Mouse (Mus musculus) thymus, postnatal 0 days (tissue): Measurements from ENCODE around the gene Hist1h2ah. TPM values are rescaled to one million over a fixed set of nuclear protein-coding genes. Genes with fewer than 3 reads are reported as not detected.

ENCODE experiments used
- microRNA-seq: library from miRNA; unstranded; fragments of <30 nt; microRNA quantifications from one replicate; pipeline ENCODE4, GENCODE M21; 2016; ENCODE audit warnings: borderline number of aligned reads
- polyA plus RNA-seq: library from polyadenylated mRNA; unstranded; fragments of >200 nt; fragmentation: Nextera tagmentation; extraction: Ambion mirVana; gene quantifications from 2 replicates; pipeline ENCODE4 v1.2.1, GENCODE M21; 2015

Gene Hist1h2ah
- polyA plus RNA-seq, 1 experiment from 2014 or later, result 71.7 TPM

Small RNA genes within 50 kb of the gene (microRNA-seq; reads per million reads assigned to microRNA genes)
- gene Gm26300 (not detected), gene Gm44390 (not detected), gene Gm44486 (not detected)

Other genes with a start within 250 kb of the Hist1h2ah start
- gene Hist1h2an, start 248.3 kb downstream of the Hist1h2ah start, polyA plus RNA-seq, result 32.4 and 51.2 TPM in 2 replicates
- 3.4 and 3.5 TPM in 2 replicates for gene Hist1h2bp, start 248.1 kb downstream of the Hist1h2ah start, polyA plus RNA-seq
- 63.1 and 89.0 TPM in 2 replicates for gene Hist1h2bq, start 225.4 kb downstream of the Hist1h2ah start, polyA plus RNA-seq
- gene Hist1h2ao, start 225.1 kb downstream of the Hist1h2ah start, polyA plus RNA-seq, result 2.0 TPM in 1 of 2 replicates, not detected in the other
- 1.0 TPM in 1 of 2 replicates, not detected in the other for gene Hist1h4m, start 223.8 kb downstream of the Hist1h2ah start, polyA plus RNA-seq
- 35.0 and 40.5 TPM in 2 replicates for gene Hist1h4n, start 203.4 kb downstream of the Hist1h2ah start, polyA plus RNA-seq
- gene Hist1h2ap, start 202.1 kb downstream of the Hist1h2ah start, polyA plus RNA-seq, result 10,793 and 11,737 TPM in 2 replicates
- gene Hist1h2br, start 201.8 kb downstream of the Hist1h2ah start, polyA plus RNA-seq, result 64.8 and 86.2 TPM in 2 replicates
- 3.7 and 4.4 TPM in 2 replicates for gene Zfp184, start 90.5 kb downstream of the Hist1h2ah start, polyA plus RNA-seq
- 0.14 and 0.18 TPM in 2 replicates for gene Pom121l2, start 54.4 kb downstream of the Hist1h2ah start, polyA plus RNA-seq
- 645 and 679 TPM in 2 replicates for gene Prss16, start 25.8 kb downstream of the Hist1h2ah start, polyA plus RNA-seq
- gene Hist1h2bk, start 302 bp upstream of the Hist1h2ah start, polyA plus RNA-seq, result 25.8 and 33.9 TPM in 2 replicates
- 37.1 and 39.2 TPM in 2 replicates for gene Hist1h4i, start 5.8 kb upstream of the Hist1h2ah start, polyA plus RNA-seq
- gene Hist1h2ag, start 7.4 kb upstream of the Hist1h2ah start, polyA plus RNA-seq, result 178 and 206 TPM in 2 replicates
- gene Hist1h2bj, start 7.6 kb upstream of the Hist1h2ah start, polyA plus RNA-seq, result 74.2 and 89.3 TPM in 2 replicates
- gene Vmn1r188, start 48.9 kb upstream of the Hist1h2ah start, polyA plus RNA-seq, result not detected in 2 replicates
- gene Vmn1r189, start 70.3 kb upstream of the Hist1h2ah start, polyA plus RNA-seq, result not detected in 2 replicates
- gene Vmn1r191, start 148.4 kb upstream of the Hist1h2ah start, polyA plus RNA-seq, result not detected in 2 replicates
- not detected in 2 replicates for gene Vmn1r192, start 155.6 kb upstream of the Hist1h2ah start, polyA plus RNA-seq
- not detected in 2 replicates for gene Vmn1r193, start 187.6 kb upstream of the Hist1h2ah start, polyA plus RNA-seq
- gene Vmn1r194, start 208.6 kb upstream of the Hist1h2ah start, polyA plus RNA-seq, result not detected in 2 replicates
- gene Vmn1r195, start 235.0 kb upstream of the Hist1h2ah start, polyA plus RNA-seq, result not detected in 2 replicates